Mouse (Mus musculus) liver (tissue): ENCODE results near the gene Slc16a6.
A peak's percentile ranks its signal among the peaks of the same experiment; 100 is the strongest.

ENCODE experiments used
- DNase-seq: peaks from one replicate; pipeline ENCODE4 v3.0.0-alpha.2; 2020; ENCODE audit warnings: mixed read lengths

Gene Slc16a6

DNA sequence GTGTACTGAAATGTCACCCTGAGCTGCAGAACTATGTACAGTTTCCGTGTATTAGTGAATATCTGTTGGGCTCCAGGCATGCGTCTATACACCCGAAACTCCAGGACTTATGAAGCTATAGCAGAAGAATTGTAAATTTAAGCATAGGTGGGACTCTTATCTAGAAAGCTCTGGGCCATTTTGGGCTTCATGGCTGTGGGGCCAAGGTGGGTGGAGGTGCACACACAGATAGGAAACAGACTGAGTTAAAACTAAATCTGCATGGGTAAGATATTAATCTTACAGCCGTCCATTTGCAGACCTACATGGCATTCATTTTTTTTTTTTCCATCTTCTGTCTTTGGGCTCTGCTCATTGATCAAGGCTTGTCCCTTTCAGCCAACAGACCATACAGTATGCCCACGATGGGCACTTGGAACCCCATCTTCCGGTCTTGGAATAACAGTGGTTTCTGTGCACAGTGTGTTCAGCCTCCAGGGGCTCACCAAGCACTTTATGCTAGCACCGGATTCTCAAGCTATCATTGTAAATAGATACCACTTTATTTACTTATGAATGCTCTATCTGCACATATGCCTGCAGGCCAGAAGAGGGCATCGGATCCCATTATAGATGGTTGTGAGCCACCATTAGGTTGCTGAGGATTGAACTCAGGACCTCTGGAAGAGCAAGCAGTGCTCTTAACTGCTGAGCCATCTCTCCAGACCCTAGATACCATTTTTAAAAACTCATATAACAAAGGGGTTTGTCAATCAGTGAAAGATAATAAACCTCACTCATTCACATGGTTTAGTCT lies 29.7 kb downstream of the Slc16a6 start:
- DNase-seq = peak; percentile 36

DNA sequence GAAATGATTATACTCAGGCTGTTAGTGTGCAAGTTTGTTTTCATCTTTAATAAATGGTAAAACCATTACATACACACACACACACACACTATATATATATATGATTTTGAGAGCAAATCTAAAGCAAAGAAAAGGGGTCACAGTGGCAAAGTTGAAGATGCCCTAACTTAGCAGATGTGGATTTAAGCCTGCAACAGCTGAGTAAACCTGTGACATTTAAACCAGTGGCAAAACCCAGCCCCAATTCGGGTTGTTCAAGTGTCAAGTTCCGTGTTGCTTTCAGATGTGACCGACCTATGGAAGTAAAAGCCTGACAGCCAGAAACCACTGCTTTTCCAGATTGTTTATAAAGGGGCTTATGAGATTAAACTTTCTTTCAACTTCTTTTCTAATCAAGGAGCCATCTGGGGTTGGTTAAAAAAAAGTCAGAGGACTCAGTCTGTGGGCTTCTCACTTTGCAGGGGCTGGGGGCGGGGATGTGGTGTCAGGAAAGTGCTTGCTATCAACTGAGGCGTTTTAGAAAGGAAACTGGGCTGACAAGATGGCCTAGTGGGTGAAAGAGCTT lies 31.1 kb downstream of the Slc16a6 start:
- DNase-seq = no peak

DNA sequence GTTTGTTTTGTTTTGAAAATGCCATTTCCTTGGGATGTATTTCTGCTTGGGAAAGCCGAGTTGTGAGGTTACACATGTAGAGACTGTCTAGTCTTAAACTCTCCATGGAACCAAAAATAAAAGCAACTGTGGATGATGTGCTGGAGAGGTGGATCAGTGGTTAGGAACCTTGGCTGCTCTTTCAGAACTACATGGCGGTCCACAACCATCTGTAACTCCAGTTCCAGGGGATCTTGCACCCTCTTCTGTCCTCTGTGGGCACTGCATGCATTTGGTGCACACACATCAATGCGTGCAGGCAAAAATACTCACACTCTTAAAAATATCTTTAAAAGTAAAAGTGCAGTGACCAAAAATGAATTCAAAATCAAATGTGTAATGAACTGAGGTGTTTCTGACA lies 32.3 kb downstream of the Slc16a6 start:
- peak; percentile 66 for DNase-seq

DNA sequence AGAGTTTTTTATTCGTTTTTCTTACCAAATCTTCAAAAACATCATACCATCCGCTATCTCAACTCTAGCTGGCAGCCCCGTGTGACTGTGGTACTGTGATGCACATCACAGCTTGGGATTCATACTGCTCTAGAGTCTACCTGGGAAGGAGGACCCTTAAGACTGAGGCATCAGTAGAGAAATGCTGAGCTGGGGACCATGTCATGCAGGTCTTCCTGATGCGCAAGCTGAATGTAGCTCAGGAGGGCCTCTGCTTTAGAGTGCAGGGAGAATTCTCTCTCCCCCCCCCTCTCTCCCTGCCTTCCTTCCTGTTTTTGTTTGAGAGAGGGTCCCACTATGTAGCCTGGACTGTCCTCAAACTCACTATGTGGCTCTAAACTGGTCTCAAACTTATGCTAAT lies 32.8 kb downstream of the Slc16a6 start:
- DNase-seq = no peak

DNA sequence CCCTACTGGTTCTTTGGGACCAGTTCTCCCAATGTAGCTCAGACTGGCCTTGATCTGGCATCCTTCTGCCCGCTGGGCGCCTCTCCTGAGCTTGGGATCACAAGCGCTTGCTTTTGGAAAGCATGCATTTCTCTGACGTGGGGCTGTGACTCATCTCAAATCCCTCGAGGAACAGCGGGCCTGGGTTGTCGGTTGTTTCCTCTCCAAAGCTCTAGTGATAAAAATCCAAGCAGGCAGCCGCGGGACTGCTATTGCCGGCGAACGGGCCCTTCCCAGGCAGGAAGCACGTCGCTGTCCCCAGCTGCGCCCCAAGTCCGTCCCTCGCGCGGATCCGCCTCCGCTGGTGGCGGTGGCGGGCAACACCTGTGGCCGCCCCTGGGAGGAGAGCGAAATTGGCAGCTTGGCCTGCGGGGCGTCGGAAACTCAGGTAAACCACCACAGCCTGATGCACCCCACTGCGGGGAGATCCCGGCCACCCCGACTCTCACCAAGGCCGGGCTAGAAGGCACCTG lies 33.5 kb downstream of the Slc16a6 start:
- peak; percentile 77 for DNase-seq

DNA sequence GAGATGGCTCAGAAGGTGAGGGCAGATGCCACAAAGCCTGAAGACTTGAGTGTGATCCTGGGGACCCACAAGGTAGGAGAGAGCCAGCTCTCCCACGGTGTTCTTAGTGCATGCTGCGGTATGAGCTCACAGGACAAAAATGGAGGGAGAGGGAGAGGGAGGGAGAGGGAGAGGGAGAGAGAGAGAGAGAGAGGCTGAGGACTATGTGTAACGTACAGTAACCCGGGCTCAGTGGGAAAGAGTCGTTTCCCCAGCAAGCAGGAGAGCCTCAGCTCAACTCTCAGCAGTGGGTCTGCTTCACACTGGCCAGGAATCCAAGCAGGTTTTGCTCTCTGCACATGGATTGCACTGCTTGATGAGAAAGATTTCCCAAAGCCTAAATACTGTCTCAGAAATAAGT lies 34.2 kb downstream of the Slc16a6 start:
- DNase-seq = no peak

DNA sequence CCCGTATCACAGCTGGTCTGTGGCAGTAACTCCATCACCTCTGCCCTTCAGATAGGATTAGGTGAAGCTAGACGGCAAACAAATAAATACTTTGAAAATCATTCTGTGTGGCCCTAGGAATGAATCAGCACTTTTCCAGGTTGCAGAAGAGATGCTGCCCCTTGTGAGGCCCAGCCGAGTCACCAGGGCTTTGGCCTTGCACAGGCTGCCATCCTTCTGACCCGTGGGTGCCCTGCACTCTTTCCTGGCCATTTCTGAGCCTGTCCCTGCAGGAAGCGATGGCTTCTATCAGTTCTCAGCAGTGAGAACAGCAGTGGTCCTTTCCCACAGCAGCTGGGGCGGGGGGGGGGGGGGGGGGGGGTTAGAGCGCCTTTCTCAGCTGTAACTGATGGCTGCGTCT lies 36.5 kb downstream of the Slc16a6 start:
- no peak for DNase-seq

DNA sequence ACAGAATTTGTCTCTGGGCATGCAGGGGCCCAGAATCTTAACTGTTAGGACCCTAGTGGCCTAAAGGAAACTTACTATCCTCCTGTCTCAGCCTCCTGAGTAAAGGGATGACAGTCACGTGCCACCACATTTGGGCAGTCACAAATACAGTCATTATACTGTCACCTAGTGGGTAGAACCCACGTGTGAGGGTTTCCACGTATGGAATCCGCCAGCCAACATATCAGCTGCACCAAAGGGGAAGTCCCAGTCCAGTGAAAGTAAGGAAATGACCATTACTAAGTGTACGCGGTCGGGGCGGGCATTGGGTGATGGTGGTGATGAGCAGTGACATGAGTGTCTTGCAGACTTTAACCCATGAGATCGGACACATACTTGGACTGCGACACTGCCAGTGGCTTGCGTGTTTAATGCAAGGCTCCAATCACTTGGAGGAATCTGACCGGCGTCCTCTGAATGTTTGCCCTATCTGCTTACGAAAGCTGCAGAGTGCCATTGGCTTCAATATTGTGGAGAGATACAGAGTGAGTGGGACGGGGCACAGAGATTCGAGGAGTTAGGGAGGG lies 39.1 kb downstream of the Slc16a6 start:
- no peak for DNase-seq

DNA sequence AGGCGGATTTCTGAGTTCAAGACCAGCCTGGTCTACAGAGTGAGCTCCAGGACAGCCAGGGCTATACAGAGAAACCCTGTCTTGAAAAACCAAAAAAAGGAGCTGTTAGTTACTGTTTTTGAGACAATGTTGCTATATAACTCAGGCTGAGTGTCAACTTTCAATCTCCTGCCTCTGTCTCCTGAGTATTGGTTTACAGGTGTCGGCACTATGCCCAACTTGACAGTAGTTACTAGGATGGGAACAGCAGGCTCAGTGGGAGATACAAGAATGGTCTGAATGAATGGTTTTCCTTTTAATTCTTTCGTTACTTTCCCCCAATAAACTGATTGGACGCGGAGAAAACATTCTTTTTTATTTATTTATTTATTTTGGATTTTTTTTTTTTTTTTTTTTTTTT lies 46.0 kb downstream of the Slc16a6 start:
- DNase-seq = no peak

DNA sequence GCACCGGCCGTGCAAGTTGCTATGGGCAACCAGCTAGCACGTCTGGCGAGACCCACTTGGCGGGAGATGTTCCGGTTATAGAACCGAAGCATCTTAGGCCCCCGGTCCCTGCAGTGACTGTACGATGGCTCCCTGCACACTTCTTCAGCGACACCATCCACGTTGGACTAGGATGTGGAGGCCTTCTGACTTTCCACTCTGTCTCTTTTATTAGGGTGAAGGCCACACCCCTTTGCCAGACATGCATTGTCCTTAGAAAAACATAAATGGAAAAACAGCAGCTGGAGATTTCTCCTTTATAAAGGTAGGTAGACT lies 47.2 kb downstream of the Slc16a6 start:
- DNase-seq = no peak

DNA sequence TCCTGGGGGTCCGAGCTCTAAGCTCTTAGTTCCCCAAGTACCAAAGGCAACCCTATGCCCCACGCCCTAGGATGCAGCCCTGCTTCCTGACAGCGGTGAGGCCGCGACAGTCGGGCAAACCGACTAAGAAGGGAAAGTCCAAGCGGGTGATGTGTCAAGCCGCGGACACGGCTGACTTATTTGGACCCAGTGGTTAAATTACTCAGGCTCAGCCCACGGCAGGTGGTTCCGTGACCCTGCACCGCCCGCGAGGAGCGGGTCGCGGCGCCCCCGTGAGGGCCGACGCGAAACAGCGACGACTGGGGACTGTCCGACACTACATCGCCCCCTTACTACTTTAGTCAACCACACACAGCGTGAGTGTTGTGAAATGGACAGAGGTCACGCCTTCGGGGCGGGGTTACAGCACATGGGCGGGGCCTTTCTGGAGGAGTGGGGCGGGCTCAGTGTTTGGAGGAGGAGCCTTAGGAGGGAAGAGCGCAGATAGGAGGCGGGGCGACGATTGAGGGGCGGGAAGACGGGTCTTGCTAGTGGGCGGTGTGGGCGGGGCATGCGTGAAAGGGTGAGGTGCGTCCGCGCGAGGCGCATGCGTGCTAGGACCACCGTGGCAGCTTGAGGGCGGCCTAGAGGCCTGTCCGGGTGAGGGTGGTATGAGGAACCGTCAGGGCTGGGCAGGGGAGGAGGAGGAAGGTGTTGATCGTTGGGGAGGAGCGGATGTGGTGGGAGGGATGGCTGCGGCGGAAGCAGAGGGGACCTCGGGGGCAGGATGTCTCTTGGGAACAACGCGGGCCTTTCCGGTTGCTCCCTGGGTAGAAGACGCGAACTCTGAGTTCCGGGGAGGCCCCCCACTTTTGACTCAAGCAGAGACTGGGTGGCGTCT lies 47.8 kb downstream of the Slc16a6 start, which contains the start of gene Amz2:
Gene Amz2 (plus strand): TSS at position 555 of the 880 bp plus-strand sequence.
- DNase-seq = peak; percentile 100

DNA sequence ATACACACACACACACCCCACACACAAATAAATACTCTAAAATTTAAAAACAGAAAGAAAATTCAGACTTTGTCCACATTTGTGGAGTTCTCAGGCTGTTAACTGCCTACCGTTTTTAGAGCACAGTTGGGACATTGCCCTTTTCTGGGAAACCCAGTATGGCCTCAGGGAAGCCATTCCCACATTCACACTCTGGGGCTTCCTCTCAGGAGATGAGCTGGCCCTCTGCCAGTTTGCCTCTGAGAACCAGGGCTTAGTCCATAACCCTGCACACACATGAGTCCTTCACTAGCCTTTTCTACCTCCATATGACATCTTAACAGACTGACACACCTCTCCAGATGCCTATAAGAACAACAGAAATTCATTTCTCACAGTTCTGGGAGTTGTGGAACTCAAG lies 50.1 kb downstream of the Slc16a6 start:
- DNase-seq = no peak

DNA sequence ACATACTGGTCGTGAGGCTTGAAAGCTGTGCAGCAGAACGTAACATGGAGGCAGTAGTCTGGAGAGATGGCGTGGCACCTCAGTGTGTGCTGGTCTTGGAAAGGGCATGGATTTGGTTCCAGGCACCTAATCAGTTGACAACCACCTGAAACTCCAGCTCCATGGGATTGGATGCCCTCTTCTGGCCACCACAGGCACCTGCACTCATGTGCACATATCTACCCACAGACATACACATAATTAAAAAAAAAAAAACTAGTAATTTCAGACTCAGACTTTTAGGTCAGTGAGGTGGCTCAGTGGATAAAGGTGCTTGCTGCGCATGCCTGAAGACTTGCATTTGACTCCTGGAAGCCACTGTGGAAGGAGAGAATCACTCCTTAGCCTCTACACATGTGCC lies 51.1 kb downstream of the Slc16a6 start:
- DNase-seq = no peak

DNA sequence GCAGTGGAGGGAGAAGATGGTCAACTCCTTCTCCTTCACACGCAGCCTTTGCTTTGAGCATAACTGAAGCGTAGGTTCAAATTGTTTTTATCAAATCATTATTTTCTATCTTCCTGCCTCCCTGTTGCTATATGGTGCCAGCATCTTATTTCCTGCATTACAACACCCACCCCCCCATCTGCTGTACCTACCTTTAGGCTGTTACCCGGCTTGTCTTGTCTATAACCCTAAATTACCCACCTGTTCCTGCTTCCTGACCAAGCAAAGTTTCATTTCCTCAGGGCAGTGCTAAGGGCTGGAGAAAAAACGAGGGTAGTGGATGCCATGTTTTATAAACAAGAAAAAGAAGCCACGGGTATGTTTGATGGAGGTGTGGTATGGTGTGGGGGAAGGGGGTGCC lies 52.2 kb downstream of the Slc16a6 start:
- no peak for DNase-seq

DNA sequence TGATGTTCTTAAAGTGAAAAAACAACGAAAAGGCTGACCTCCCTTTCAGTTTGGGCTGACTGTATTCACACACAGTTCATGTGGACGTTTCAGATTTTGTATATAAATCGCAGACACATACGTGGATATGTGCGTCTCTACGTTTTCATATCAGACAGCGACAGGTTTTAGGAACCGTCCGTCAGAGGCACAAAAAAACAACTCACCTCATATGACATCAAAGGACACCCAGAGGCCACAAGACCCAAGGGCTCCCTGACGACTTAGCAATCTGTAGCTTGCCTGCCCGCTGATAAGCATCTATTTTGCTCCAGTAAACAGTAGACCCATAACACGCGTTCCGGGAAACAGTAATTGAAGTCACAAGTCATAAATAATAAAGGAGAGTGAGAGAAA lies 52.8 kb downstream of the Slc16a6 start:
- no peak for DNase-seq

DNA sequence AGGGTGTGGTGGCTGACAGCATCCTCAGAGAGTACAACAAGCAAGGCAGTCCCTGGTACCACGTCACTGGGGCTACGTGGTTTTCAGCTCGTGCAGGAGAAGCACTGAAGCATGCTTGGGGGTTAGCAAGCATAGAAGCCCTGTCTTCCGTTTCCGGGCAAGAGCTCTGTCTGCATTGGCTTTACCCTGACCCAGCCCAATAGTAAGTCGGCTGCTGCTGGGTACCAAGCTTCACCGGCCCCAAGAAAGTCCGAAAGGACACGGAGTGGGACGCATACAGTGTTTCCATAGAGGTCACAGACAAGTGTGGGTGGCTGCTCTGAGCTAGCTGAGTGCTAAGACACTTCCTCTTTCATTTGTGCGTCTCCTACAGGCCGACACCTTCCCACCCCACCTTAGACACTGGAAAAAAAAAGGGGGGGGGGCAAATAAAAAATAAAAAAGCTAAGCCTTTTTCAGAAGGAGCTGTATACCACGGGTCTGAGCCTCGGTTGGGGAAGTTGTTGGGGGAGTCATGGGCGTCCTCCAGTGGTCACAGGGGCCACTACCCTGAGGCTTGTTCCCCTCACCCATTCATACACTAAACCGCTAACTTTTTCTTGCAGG lies 53.3 kb downstream of the Slc16a6 start:
- no peak for DNase-seq

DNA sequence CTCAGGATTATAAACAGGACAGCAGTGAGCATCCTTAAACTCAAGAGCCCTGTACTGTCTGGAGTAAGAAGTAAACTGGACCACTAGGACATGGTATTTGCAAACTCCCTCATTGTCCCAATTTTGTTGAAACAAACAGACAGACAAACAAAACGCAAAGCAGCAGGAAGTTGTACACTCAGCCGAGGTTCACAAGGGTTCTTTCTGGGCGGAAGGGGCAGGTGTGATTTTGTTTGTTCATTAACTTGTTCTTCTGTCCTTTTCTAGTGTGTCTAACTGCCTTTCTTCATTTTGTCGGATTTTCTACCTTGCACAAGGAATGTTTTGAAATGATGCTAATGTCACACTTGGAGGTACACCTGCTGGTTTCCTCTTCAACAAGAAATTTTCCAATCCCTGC lies 53.9 kb downstream of the Slc16a6 start:
- DNase-seq = no peak

DNA sequence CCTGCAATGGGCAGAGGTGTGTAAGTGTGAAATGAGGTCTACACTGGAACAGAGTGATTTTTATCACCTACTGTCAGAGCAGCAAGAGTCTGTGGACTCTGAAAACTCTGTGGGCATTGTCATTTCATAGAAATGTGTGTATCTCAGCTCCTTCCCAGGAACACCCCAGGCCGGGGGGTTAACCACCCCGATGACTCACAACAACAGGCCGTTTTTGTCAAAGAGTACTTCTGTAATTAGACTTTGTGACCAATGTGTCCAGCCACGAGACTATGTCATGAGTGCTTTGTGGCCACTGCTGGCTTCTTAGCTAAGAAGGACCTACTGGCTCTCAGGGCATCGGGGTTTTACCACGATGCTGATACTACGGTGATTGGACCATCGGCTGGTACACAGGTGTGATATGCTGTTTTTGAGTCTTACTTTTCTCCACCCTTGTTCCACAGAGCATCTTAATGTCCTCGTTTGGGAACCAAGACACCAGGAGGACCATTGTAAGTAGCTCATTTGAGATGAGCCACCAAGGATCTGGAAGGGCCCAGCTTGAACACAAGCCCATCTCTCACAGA lies 55.8 kb downstream of the Slc16a6 start:
- DNase-seq = no peak

DNA sequence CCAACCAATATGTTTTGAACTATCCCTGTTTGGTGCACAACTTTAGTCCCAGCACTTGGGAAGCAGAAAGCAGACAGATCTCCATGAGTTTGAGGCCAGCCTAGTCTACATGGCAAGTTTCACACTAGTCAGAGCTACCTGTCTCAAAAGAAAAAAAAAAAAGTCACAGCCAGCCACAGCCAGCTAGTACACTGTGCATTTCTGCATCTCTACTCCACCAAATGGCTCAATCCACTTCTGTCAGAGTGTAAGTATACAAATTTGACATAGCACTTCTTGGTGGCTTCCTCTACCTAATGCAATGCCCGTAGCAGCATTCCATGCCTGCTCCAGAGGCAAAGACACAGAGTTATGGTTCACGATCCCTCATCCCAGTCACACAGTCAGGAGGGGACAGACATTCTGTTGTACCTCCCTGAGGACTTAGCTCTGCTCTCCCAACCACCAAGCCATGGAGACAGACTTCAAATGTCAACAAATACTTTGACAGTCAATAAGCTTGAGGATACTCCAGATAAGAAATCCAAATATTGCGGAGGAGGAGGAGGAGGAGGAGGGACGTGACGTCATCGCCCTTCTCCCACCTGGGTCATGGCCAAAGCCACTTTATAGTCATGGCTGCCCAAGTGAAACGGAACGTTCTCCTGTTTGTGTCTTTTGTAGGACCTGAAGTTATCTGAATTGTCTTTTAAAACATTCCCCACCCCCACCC lies 56.5 kb downstream of the Slc16a6 start:
- no peak for DNase-seq

DNA sequence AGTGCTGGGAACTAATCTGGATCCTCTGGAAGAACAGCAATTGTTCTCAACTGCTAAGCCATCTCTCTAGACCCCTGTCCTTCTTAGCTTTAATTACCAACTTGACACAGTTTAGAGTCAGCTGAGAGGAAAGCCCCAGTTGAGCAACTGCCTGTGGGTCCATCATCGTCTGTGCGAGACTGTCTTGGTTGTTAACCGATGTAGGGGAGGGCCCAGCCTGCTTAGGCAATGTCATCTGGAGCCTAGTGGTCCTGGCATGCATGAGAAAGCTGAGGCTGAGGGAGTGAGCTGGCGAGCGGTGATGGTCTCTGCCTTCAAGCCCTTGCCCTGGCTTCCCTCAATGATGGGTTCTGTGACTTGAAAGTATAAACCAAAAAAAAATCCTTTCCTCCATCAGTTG lies 58.6 kb downstream of the Slc16a6 start:
- no peak for DNase-seq

DNA sequence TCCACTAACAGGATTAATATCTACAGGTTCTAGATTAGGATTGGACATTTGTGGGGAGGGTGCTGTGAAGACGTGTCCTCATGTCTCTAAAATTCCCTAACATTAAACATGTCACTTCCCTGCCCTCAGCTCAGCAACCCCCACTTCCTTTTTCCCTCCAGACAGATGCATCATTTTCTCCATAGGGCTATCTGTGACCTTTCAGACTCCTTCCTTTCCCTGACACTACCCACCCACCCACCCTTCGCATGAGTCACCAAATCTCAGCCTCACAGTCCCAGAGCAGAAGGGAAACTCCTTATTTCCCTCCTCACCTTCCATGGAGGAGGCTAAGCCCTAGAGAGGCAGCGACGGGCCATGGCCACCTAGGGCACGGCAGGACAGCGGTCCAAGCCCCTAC lies 59.8 kb downstream of the Slc16a6 start, which contains the start of gene 9930022D16Rik:
Gene 9930022D16Rik (plus strand): TSS at position 301 of the 400 bp plus-strand sequence.
- DNase-seq = no peak
